Mouse (Mus musculus) forebrain, embryonic 15.5 days (tissue): ENCODE results near the gene Ptar1. TPM values are rescaled to one million over a fixed set of nuclear protein-coding genes. Genes with fewer than 3 reads are reported as not detected.

Experiments used
- ATAC-seq: fragments of 200-750 bp; cut with Nextera tagmentation; replicated peaks from 2 replicates; pipeline ENCODE4 v1.8.0; 2017; ENCODE audit warnings: mild to moderate bottlenecking, moderate TSS enrichment, moderate library complexity
- H3K27ac ChIP-seq: fragments of 300-500 bp; sonication (generic); replicated peaks from 2 replicates; pipeline ENCODE4 v1.5.1; 2015; ENCODE audit warnings: mild to moderate bottlenecking, inconsistent platforms
- H3K27me3 ChIP-seq: fragments of 300-500 bp; sonication (generic); 2 replicates; pipeline ENCODE4 v1.6.1; 2015; ENCODE audit warnings: inconsistent platforms
- H3K36me3 ChIP-seq: fragments of 300-500 bp; sonication (generic); 2 replicates; pipeline ENCODE4 v1.6.1; 2015; ENCODE audit warnings: mild to moderate bottlenecking, inconsistent platforms
- H3K4me1 ChIP-seq: fragments of 300-500 bp; sonication (generic); 2 replicates; pipeline ENCODE4 v1.6.1; 2015; ENCODE audit warnings: inconsistent platforms
- H3K4me2 ChIP-seq: fragments of 300-500 bp; sonication (generic); replicated peaks from 2 replicates; pipeline ENCODE4 v1.6.1; 2015; ENCODE audit warnings: mild to moderate bottlenecking, inconsistent platforms
- H3K4me3 ChIP-seq: fragments of 300-500 bp; sonication (generic); 2 replicates; pipeline ENCODE4 v1.5.1; 2015; ENCODE audit warnings: mild to moderate bottlenecking, inconsistent platforms
- H3K9ac ChIP-seq: fragments of 300-500 bp; sonication (generic); replicated peaks from 2 replicates; pipeline ENCODE4 v1.6.1; 2015; ENCODE audit warnings: mild to moderate bottlenecking, inconsistent platforms
- H3K9me3 ChIP-seq: fragments of 300-500 bp; sonication (generic); 2 replicates; pipeline ENCODE4 v1.6.1; 2016; ENCODE audit warnings: inconsistent platforms
- WGBS: fragments of 180-500 bp; shearing (Covaris S2); methylation state at CpG from one replicate; pipeline ENCODE4 v1.1.7; 2015; ENCODE audit warnings: mixed read lengths; 5-methylcytosine and 5-hydroxymethylcytosine counted together
- polyA plus RNA-seq: library from polyadenylated mRNA; unstranded; fragments of >200 nt; fragmentation: Nextera tagmentation; extraction: Ambion mirVana; gene quantifications from 2 replicates; pipeline ENCODE4 v1.2.1, GENCODE M21; 2015

Ptar1 gene
- polyA plus RNA-seq, 1 experiment from 2014 or later: 3.3 TPM

DNA sequence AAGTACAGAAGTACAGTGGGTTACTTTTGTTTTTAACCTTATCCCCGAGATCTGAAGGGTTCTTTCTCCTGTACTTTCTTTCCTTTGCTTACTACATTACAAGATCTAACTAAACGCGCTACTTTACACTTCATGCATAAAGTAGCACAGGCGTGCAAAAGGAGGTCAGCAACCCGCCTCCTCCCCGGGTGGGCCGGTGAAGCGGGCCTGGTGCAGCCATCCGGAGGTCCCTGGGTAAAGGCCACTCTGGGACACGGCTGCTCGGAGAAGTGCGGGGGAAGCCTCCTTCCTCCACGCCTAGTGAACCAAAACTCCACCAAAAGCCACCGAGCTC, 300 bp upstream of the Ptar1 start:
- H3K9ac ChIP-seq: peak overlapping the region; percentile 90
- H3K36me3 ChIP-seq: no peaks in the 10 kb centered on the region
- peaks cover 23% of the 10 kb centered on the region for H3K4me1 ChIP-seq
- H3K9me3 ChIP-seq: no peaks in the 10 kb centered on the region
- H3K27me3 ChIP-seq: no peaks in the 10 kb centered on the region
- H3K27ac ChIP-seq: peak overlapping the region; percentile 91
- peak overlapping the region; percentile 69 for H3K4me2 ChIP-seq
- WGBS: under 1% methylated on average over 14 of the region's 14 CpGs
- peak overlapping the region; percentile 95 for H3K4me3 ChIP-seq
- ATAC-seq: no peak

GRCm38 (mm10) chr19:23688421-23688946, 1.3 kb downstream of the Ptar1 start:
- Histone ChIP-seq H3K27ac (no peak overlapping the region), H3K4me2 (peak overlapping the region; percentile 69), H3K27me3 (no peaks in the 10 kb centered on the region), H3K4me1 (peaks cover 23% of the 10 kb centered on the region), H3K9ac (0 out of 2 replicates have a peak overlapping the region, but pooled peaks have one; percentile 24), H3K36me3 (no peaks in the 10 kb centered on the region), H3K9me3 (no peaks in the 10 kb centered on the region), H3K4me3 (peak overlapping the region; percentile 95)
- 10% methylated on average over 4 of the region's 4 CpGs for WGBS
- ATAC-seq: no peak

- H3K27ac ChIP-seq: no peak overlapping the region; the same call in 1 of the 2 replicates
- no peak overlapping the region for H3K9ac ChIP-seq
- H3K27me3 ChIP-seq: no peaks in the 10 kb centered on the region
- peak; percentile 48; the same call in 1 of the 2 replicates for ATAC-seq
- no peaks in the 10 kb centered on the region for H3K9me3 ChIP-seq
- H3K4me2 ChIP-seq: no peak overlapping the region
- peaks cover 26% of the 10 kb centered on the region for H3K36me3 ChIP-seq
- H3K4me1 ChIP-seq: peaks cover 11% of the 10 kb centered on the region; the same call in 1 of the 2 replicates
- H3K4me3 ChIP-seq: no peak overlapping the region
- 44% methylated on average over 4 of the region's 4 CpGs for WGBS
Measured at GRCm38 (mm10) chr19:23694344-23694743, 7.1 kb downstream of the Ptar1 start.

DNA sequence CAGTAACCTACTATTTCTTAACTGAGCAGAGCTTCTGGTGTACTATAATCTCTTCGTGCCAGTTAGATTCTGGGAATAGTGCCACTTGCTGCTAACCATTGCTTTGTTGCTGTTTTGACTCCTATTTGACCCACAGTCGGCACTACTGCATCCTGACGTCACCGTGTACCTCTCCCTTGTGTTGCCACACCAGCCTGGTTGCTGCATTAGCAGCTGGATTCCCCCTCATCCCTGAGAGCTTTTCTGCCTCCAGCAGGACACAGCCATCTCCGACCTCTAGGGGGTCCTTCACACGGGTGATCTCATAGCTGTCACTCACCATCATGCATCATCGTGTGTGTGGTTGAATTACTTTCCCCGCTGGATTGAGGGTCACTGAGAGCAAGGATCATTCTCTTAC, 10.6 kb downstream of the Ptar1 start:
- H3K4me1 ChIP-seq: peaks cover 4% of the 10 kb centered on the region; the same call in 1 of the 2 replicates
- no peaks in the 10 kb centered on the region for H3K27me3 ChIP-seq
- no peaks in the 10 kb centered on the region for H3K9me3 ChIP-seq
- no peak for ATAC-seq
- H3K36me3 ChIP-seq: peaks cover 29% of the 10 kb centered on the region
- no peak overlapping the region for H3K4me2 ChIP-seq
- H3K27ac ChIP-seq: no peak overlapping the region
- 81% methylated on average over 8 of the region's 8 CpGs for WGBS
- H3K9ac ChIP-seq: no peak overlapping the region
- H3K4me3 ChIP-seq: no peak overlapping the region

GRCm38 (mm10) chr19:23698366-23698765, 11.1 kb downstream of the Ptar1 start:
- Histone ChIP-seq H3K27ac (no peak overlapping the region), H3K4me2 (no peak overlapping the region), H3K4me1 (peaks cover 4% of the 10 kb centered on the region; the same call in 1 of the 2 replicates), H3K4me3 (no peak overlapping the region), H3K9ac (no peak overlapping the region), H3K36me3 (peaks cover 29% of the 10 kb centered on the region), H3K9me3 (no peaks in the 10 kb centered on the region), H3K27me3 (no peaks in the 10 kb centered on the region)
- no peak for ATAC-seq
- 92% methylated on average over 7 of the region's 7 CpGs for WGBS

GRCm38 (mm10) chr19:23699131-23699530, 11.9 kb downstream of the Ptar1 start:
- Histone ChIP-seq H3K27me3 (no peaks in the 10 kb centered on the region), H3K36me3 (peaks cover 29% of the 10 kb centered on the region), H3K9ac (no peak overlapping the region)

GRCm38 (mm10) chr19:23702896-23703295, 15.7 kb downstream of the Ptar1 start:
- H3K4me1 ChIP-seq: no peaks in the 10 kb centered on the region
- no peak for ATAC-seq
- H3K27ac ChIP-seq: no peak overlapping the region
- no peak overlapping the region for H3K4me2 ChIP-seq
- no peaks in the 10 kb centered on the region for H3K9me3 ChIP-seq
- no peaks in the 10 kb centered on the region for H3K27me3 ChIP-seq
- H3K4me3 ChIP-seq: no peak overlapping the region
- no peak overlapping the region for H3K9ac ChIP-seq
- peaks cover 19% of the 10 kb centered on the region; the same call in 1 of the 2 replicates for H3K36me3 ChIP-seq
- 80% methylated on average over 10 of the region's 10 CpGs for WGBS

More at GRCm38 (mm10) chr19:23699131-23699530, 11.9 kb downstream of the Ptar1 start:
- H3K27ac ChIP-seq: no peak overlapping the region
- ATAC-seq: no peak
- no peak overlapping the region for H3K4me3 ChIP-seq
- H3K9me3 ChIP-seq: no peaks in the 10 kb centered on the region
- 88% methylated on average over 4 of the region's 4 CpGs for WGBS
- H3K4me2 ChIP-seq: no peak overlapping the region
- peaks cover 4% of the 10 kb centered on the region; the same call in 1 of the 2 replicates for H3K4me1 ChIP-seq

DNA sequence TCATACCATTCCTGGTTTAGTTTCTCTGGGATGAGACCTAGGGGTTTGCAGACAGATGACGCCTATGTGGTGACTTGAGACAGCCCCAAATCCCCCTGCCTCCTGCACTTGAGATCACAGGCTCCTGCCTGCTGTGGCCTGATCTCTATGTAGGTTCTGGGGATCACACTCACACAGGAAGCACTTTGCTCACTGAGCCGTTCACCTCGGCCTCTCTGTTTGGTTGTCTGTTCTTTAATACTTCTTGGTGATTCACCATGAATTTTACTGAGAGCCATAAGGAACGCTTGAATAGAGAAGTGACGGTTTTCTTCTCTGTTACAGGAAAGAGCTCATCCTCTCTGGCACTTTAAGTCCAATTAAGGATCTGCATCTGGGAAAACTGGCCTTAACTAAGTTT, 18.2 kb downstream of the Ptar1 start:
- WGBS: 93% methylated on average over 5 of the region's 5 CpGs
- Histone ChIP-seq H3K4me3 (no peak overlapping the region), H3K9ac (no peak overlapping the region), H3K4me2 (no peak overlapping the region), H3K9me3 (no peaks in the 10 kb centered on the region), H3K36me3 (peaks cover 31% of the 10 kb centered on the region), H3K27ac (no peak overlapping the region), H3K27me3 (no peaks in the 10 kb centered on the region), H3K4me1 (no peaks in the 10 kb centered on the region)
- ATAC-seq: no peak

DNA sequence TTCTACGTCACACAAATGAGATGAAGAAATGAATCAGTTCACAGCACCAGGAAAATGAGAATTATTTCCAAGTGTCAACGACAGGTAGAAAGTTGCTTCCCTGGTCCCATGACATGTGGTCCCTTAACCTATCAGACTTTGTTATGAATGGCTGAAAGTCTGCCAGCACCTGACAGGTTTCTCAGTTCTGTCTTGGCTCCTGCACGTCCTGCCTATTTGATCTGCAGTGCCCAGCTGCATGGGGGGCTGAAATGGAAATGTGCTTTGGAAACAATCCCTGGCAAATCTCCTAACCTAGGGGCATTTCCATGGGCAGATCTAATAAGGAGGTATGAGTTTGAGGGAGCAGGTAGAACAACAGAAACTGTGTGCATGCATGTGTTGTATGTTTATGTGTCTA, 59.3 kb downstream of the Ptar1 start:
- Histone ChIP-seq H3K27me3 (no peaks in the 10 kb centered on the region), H3K36me3 (no peaks in the 10 kb centered on the region), H3K9me3 (no peaks in the 10 kb centered on the region), H3K27ac (no peak overlapping the region), H3K4me1 (no peaks in the 10 kb centered on the region), H3K9ac (no peak overlapping the region), H3K4me3 (no peak overlapping the region), H3K4me2 (no peak overlapping the region)
- 68% methylated on average over 3 of the region's 3 CpGs for WGBS
- ATAC-seq: no peak

GRCm38 (mm10) chr19:23757011-23757410, 69.8 kb downstream of the Ptar1 start:
- Histone ChIP-seq H3K4me3 (no peak overlapping the region), H3K9ac (no peak overlapping the region), H3K36me3 (no peaks in the 10 kb centered on the region), H3K27ac (no peak overlapping the region), H3K9me3 (no peaks in the 10 kb centered on the region), H3K4me1 (peaks cover 25% of the 10 kb centered on the region), H3K27me3 (no peaks in the 10 kb centered on the region), H3K4me2 (no peak overlapping the region)
- ATAC-seq: no peak
- WGBS: 20% methylated on average over 7 of the region's 7 CpGs

GRCm38 (mm10) chr19:23757961-23758553, 70.8 kb downstream of the Ptar1 start:
- peak overlapping the region; percentile 86 for H3K9ac ChIP-seq
- H3K9me3 ChIP-seq: no peaks in the 10 kb centered on the region
- H3K36me3 ChIP-seq: no peaks in the 10 kb centered on the region
- WGBS: under 1% methylated on average over 40 of the region's 40 CpGs
- peak; percentile 78 for ATAC-seq
- peak overlapping the region; percentile 89 for H3K4me3 ChIP-seq
- H3K27me3 ChIP-seq: no peaks in the 10 kb centered on the region
- H3K4me2 ChIP-seq: peak overlapping the region; percentile 61
- peaks cover 25% of the 10 kb centered on the region for H3K4me1 ChIP-seq
- peak overlapping the region; percentile 95 for H3K27ac ChIP-seq

DNA sequence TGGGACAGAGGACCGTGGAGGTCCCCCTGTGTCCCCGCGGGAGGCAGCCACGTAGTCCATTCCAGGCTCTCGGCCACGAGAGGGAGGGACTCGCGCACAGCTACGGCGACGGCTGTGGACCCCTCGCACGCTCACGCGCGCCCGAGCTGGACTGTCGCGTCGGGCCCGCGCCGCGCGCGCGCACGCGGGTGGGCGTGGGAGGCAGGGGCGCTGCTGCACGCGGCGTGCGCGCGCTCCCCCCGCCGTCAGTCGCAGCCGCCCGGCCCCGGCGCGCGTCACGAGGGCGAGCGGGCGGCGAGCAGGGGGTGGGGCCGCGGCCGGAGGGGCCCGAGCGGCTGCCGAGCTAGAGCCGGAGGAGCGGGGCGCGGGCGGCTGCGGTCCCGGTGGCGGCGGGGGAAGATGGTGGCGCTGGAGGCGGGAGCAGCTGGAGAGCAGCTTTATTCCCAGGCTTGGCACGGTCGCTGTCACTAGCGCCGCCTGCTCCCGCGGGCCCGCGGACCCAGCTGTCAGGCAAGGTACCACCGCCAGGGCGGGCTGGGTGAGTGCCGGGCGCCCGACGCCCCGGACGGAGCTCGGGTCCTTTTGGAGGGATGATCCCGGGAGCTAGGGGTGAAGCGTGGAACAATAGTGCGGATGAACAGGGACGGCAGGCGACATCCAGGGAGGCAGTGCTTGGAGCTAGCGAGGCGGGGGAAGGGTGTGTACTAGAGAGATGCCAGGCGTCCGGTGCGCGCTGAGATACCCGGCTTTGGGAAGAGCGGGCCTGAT, 71.5 kb downstream of the Ptar1 start, which contains the start of gene Apba1:
Gene Apba1, plus strand, starts transcription at position 334 of the 768 bp plus-strand sequence.
- no peaks in the 10 kb centered on the region for H3K9me3 ChIP-seq
- no peaks in the 10 kb centered on the region for H3K36me3 ChIP-seq
- peak; percentile 89 for ATAC-seq
- H3K27ac ChIP-seq: peak within 1 kb of the TSS; percentile 95
- WGBS: under 1% methylated on average over 77 of the region's 98 CpGs
- H3K4me3 ChIP-seq: peak within 1 kb of the TSS; percentile 89
- H3K9ac ChIP-seq: peak within 1 kb of the TSS; percentile 86
- peaks cover 25% of the 10 kb centered on the region for H3K4me1 ChIP-seq
- peak within 1 kb of the TSS; percentile 61 for H3K4me2 ChIP-seq
- H3K27me3 ChIP-seq: no peaks in the 10 kb centered on the region
